Mouse (Mus musculus) neural tube, embryonic 12.5 days (tissue): ENCODE data around the gene Cyp2c23. TPM values are rescaled to one million over a fixed set of nuclear protein-coding genes. Genes with fewer than 3 reads are reported as not detected.

Experiments
- ATAC-seq: fragments of 200-750 bp; cut with Nextera tagmentation; 2 replicates; pipeline ENCODE4 v1.8.0; 2017; ENCODE audit warnings: low read depth, mild to moderate bottlenecking, moderate TSS enrichment, moderate library complexity; ENCODE audit not compliant: low FRiP score
- H3K27ac ChIP-seq: fragments of 300-500 bp; sonication (generic); 2 replicates; pipeline ENCODE4 v1.5.1; 2016
- H3K27me3 ChIP-seq: fragments of 300-500 bp; sonication (generic); replicated peaks from 2 replicates; pipeline ENCODE4 v1.6.1; 2016; ENCODE audit warnings: mild to moderate bottlenecking
- H3K36me3 ChIP-seq: fragments of 300-500 bp; sonication (generic); 2 replicates; pipeline ENCODE4 v1.6.1; 2016; ENCODE audit warnings: mild to moderate bottlenecking
- H3K4me1 ChIP-seq: fragments of 300-500 bp; sonication (generic); 2 replicates; pipeline ENCODE4 v1.6.1; 2016
- H3K4me2 ChIP-seq: fragments of 300-500 bp; sonication (generic); replicated peaks from 2 replicates; pipeline ENCODE4 v1.6.1; 2016; ENCODE audit warnings: mild to moderate bottlenecking
- H3K4me3 ChIP-seq: fragments of 300-500 bp; sonication (generic); 2 replicates; pipeline ENCODE4 v1.5.1; 2016
- H3K9ac ChIP-seq: fragments of 300-500 bp; sonication (generic); 2 replicates; pipeline ENCODE4 v1.6.1; 2016; ENCODE audit warnings: mild to moderate bottlenecking
- H3K9me3 ChIP-seq: fragments of 300-500 bp; sonication (generic); 2 replicates; pipeline ENCODE4 v1.6.1; 2016; ENCODE audit warnings: mild to moderate bottlenecking
- WGBS: fragments of 180-500 bp; shearing (Covaris S2); methylation state at CpG from one replicate; pipeline ENCODE4 v1.1.7; 2016; 5-methylcytosine and 5-hydroxymethylcytosine counted together
- polyA plus RNA-seq: library from polyadenylated mRNA; unstranded; fragments of >200 nt; fragmentation: Nextera tagmentation; extraction: Ambion mirVana; gene quantifications from 2 replicates; pipeline ENCODE4 v1.2.1, GENCODE M21; 2016

Cyp2c23 gene
- polyA plus RNA-seq, 1 experiment from 2014 or later: not detected

GRCm38 (mm10) chr19:43961185-43961584, 67.8 kb downstream of the Cyp2c23 start:
- Histone ChIP-seq H3K9me3 (no peaks in the 10 kb centered on the region), H3K4me1 (no peaks in the 10 kb centered on the region), H3K27me3 (no peaks in the 10 kb centered on the region), H3K4me2 (no peak overlapping the region), H3K36me3 (no peaks in the 10 kb centered on the region), H3K4me3 (no peak overlapping the region), H3K9ac (no peak overlapping the region), H3K27ac (no peak overlapping the region)
- WGBS: 85% methylated on average over 2 of the region's 2 CpGs
- ATAC-seq: no peak

- ATAC-seq: no peak
- H3K36me3 ChIP-seq: no peaks in the 10 kb centered on the region
- WGBS: 87% methylated on average over 11 of the region's 11 CpGs
- no peaks in the 10 kb centered on the region for H3K27me3 ChIP-seq
- no peak overlapping the region for H3K9ac ChIP-seq
- no peaks in the 10 kb centered on the region for H3K9me3 ChIP-seq
- H3K4me3 ChIP-seq: no peak overlapping the region
- H3K4me2 ChIP-seq: no peak overlapping the region
- H3K4me1 ChIP-seq: no peaks in the 10 kb centered on the region
- H3K27ac ChIP-seq: no peak overlapping the region
These were observed 69.0 kb downstream of the Cyp2c23 start for GRCm38 (mm10) chr19:43960014-43960413.

- no peak overlapping the region for H3K4me2 ChIP-seq
- no peak for ATAC-seq
- WGBS: 18% methylated on average over 2 of the region's 2 CpGs
These were observed 69.8 kb downstream of the Cyp2c23 start for GRCm38 (mm10) chr19:43959162-43959561.

GRCm38 (mm10) chr19:43957881-43958280, 71.1 kb downstream of the Cyp2c23 start:
- no peak for ATAC-seq
- Histone ChIP-seq H3K4me3 (no peak overlapping the region), H3K9ac (no peak overlapping the region), H3K27ac (no peak overlapping the region), H3K4me1 (no peaks in the 10 kb centered on the region), H3K27me3 (no peaks in the 10 kb centered on the region), H3K9me3 (no peaks in the 10 kb centered on the region), H3K36me3 (no peaks in the 10 kb centered on the region), H3K4me2 (no peak overlapping the region)
- 88% methylated on average over 4 of the region's 4 CpGs for WGBS

More at GRCm38 (mm10) chr19:43959162-43959561, 69.8 kb downstream of the Cyp2c23 start:
- Histone ChIP-seq H3K36me3 (no peaks in the 10 kb centered on the region), H3K27me3 (no peaks in the 10 kb centered on the region), H3K27ac (no peak overlapping the region), H3K4me1 (no peaks in the 10 kb centered on the region), H3K9ac (no peak overlapping the region), H3K9me3 (no peaks in the 10 kb centered on the region), H3K4me3 (no peak overlapping the region)

GRCm38 (mm10) chr19:43957402-43957801, 71.6 kb downstream of the Cyp2c23 start:
- H3K27me3 ChIP-seq: no peaks in the 10 kb centered on the region
- no peaks in the 10 kb centered on the region for H3K4me1 ChIP-seq
- H3K27ac ChIP-seq: no peak overlapping the region
- H3K9me3 ChIP-seq: no peaks in the 10 kb centered on the region
- no peak overlapping the region for H3K4me3 ChIP-seq
- ATAC-seq: no peak
- no peak overlapping the region for H3K4me2 ChIP-seq
- no peaks in the 10 kb centered on the region for H3K36me3 ChIP-seq
- H3K9ac ChIP-seq: no peak overlapping the region
- WGBS: 31% methylated on average over 4 of the region's 4 CpGs

GRCm38 (mm10) chr19:43955266-43955665, 73.7 kb downstream of the Cyp2c23 start:
- Histone ChIP-seq H3K27me3 (no peaks in the 10 kb centered on the region), H3K4me3 (no peak overlapping the region), H3K9ac (no peak overlapping the region), H3K9me3 (no peaks in the 10 kb centered on the region), H3K36me3 (no peaks in the 10 kb centered on the region), H3K4me1 (no peaks in the 10 kb centered on the region), H3K4me2 (no peak overlapping the region), H3K27ac (no peak overlapping the region)
- ATAC-seq: no peak
- WGBS: 48% methylated on average over 5 of the region's 5 CpGs

Other genes with a start within 250 kb of the Cyp2c23 start
- gene Abcc2, start 247.0 kb downstream of the Cyp2c23 start, polyA plus RNA-seq: 0.08 and 0.09 TPM in 2 replicates
- gene Dnmbp, start 89.0 kb downstream of the Cyp2c23 start, polyA plus RNA-seq: 14.6 and 14.8 TPM in 2 replicates
- gene Cpn1, start 42.7 kb downstream of the Cyp2c23 start, polyA plus RNA-seq: 0.30 and 0.47 TPM in 2 replicates
- 18.4 and 20.6 TPM in 2 replicates for gene Erlin1, start 40.6 kb upstream of the Cyp2c23 start, polyA plus RNA-seq
- 60.8 and 69.1 TPM in 2 replicates for gene Chuk, start 78.3 kb upstream of the Cyp2c23 start, polyA plus RNA-seq
- gene Cwf19l1, start 106.7 kb upstream of the Cyp2c23 start, polyA plus RNA-seq: 33.8 and 35.8 TPM in 2 replicates
- 136 and 138 TPM in 2 replicates for gene Bloc1s2, start 117.2 kb upstream of the Cyp2c23 start, polyA plus RNA-seq
- 1.8 and 1.9 TPM in 2 replicates for gene Pkd2l1, start 163.2 kb upstream of the Cyp2c23 start, polyA plus RNA-seq
- gene Scd3, start 174.1 kb upstream of the Cyp2c23 start, polyA plus RNA-seq: 1.3 and 1.6 TPM in 2 replicates